Mouse (Mus musculus) hindbrain, embryonic 11.5 days (tissue): Measurements from ENCODE around the gene Lrrc52. TPM values are rescaled to one million over a fixed set of nuclear protein-coding genes. Genes with fewer than 3 reads are reported as not detected.

ENCODE experiments used
- ATAC-seq: fragments of 200-750 bp; cut with Nextera tagmentation; 2 replicates; pipeline ENCODE4 v1.8.0; 2017; ENCODE audit warnings: mild to moderate bottlenecking, moderate TSS enrichment, moderate library complexity; ENCODE audit not compliant: low FRiP score
- DNase-seq: peaks from one replicate; pipeline ENCODE4 v3.0.0-alpha.2; 2015; ENCODE audit warnings: low spot score
- H3K27ac ChIP-seq: fragments of 300-500 bp; sonication (generic); 2 replicates; pipeline ENCODE4 v1.5.1; 2014; ENCODE audit warnings: mild to moderate bottlenecking, low read depth, low read length
- H3K27me3 ChIP-seq: fragments of 300-500 bp; sonication (generic); 2 replicates; pipeline ENCODE4 v1.6.1; 2014; ENCODE audit warnings: mild to moderate bottlenecking, low read length, moderate library complexity, mixed read lengths; ENCODE audit not compliant: control insufficient read depth, insufficient read depth
- H3K36me3 ChIP-seq: fragments of 300-500 bp; sonication (generic); 2 replicates; pipeline ENCODE4 v1.6.1; 2014; ENCODE audit warnings: mild to moderate bottlenecking, low read length, moderate library complexity, mixed read lengths; ENCODE audit not compliant: control insufficient read depth, insufficient read depth
- H3K4me1 ChIP-seq: fragments of 300-500 bp; sonication (generic); replicated peaks from 2 replicates; pipeline ENCODE4 v1.6.1; 2014; ENCODE audit warnings: low read length, mixed read lengths; ENCODE audit not compliant: control insufficient read depth, insufficient read depth
- H3K4me2 ChIP-seq: fragments of 300-500 bp; sonication (generic); replicated peaks from 2 replicates; pipeline ENCODE4 v1.6.1; 2014; ENCODE audit warnings: mild to moderate bottlenecking, low read depth, low read length
- H3K4me3 ChIP-seq: fragments of 300-500 bp; sonication (generic); 2 replicates; pipeline ENCODE4 v1.5.1; 2014; ENCODE audit warnings: low read depth, low read length
- H3K9ac ChIP-seq: fragments of 300-500 bp; sonication (generic); 2 replicates; pipeline ENCODE4 v1.6.1; 2014; ENCODE audit warnings: low read depth, low read length
- H3K9me3 ChIP-seq: fragments of 300-500 bp; sonication (generic); 2 replicates; pipeline ENCODE4 v1.6.1; 2016; ENCODE audit warnings: low read length; ENCODE audit not compliant: control insufficient read depth
- WGBS: fragments of 180-500 bp; shearing (Covaris S2); extraction: QIAGEN DNeasy Blood & Tissue Kit; methylation state at CpG from one replicate; pipeline ENCODE4 v1.1.7; 2014; 5-methylcytosine and 5-hydroxymethylcytosine counted together
- polyA plus RNA-seq: library from polyadenylated mRNA; unstranded; fragments of >200 nt; fragmentation: Nextera tagmentation; extraction: Ambion mirVana; gene quantifications from 2 replicates; pipeline ENCODE4 v1.2.1, GENCODE M21; 2014

Lrrc52 gene
- polyA plus RNA-seq = not detected in 2 replicates

DNA sequence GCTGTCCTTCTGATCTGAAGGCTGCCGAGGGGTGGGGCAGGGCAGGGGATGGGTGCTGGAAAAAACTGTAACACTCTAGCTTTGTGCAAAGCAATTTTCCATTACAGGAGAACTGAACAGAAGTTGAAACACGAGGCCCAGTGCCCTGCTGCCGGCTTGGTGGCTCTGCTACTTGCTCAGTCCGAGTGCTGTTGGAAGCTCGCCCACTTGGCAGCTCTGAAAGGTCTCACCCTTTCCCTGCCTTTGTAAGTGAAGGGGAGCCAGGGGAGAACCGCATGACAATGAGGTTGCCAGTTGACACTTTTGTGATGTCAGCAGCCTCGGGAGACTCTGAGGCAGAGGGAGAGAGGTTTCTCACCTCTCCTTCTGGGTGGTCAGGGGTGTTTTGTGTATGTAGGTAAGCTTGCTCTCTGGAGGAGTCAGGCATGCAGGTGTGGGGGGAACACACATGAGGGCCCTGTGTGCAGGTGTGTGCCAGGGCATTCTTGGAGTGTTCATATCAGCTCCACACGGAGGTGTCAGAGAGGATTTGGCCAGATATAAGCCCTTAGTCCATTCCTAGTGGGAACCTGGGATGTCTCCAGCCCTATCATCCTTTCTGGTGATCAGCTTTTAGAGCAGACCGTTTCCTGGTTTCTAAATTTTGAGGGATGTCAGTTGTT lies at the start of gene Lrrc52:
Gene Lrrc52 (minus strand): TSS at position 16 of the 662 bp plus-strand sequence.
- Histone ChIP-seq H3K27ac (no peak within 1 kb of the TSS), H3K27me3 (no peaks in the 10 kb centered on the region), H3K4me3 (no peak within 1 kb of the TSS), H3K4me1 (no peaks in the 10 kb centered on the region), H3K4me2 (no peak within 1 kb of the TSS), H3K9me3 (no peaks in the 10 kb centered on the region), H3K9ac (no peak within 1 kb of the TSS), H3K36me3 (no peaks in the 10 kb centered on the region)
- DNase-seq = no peak
- 36% methylated on average over 9 of the region's 9 CpGs for WGBS
- ATAC-seq = no peak

- H3K4me3 ChIP-seq = no peak overlapping the region
- H3K4me2 ChIP-seq = no peak overlapping the region
- no peak overlapping the region for H3K27ac ChIP-seq
- H3K9me3 ChIP-seq = no peaks in the 10 kb centered on the region
- no peaks in the 10 kb centered on the region for H3K4me1 ChIP-seq
- DNase-seq (no peak), ATAC-seq (no peak)
- H3K36me3 ChIP-seq = no peaks in the 10 kb centered on the region
- WGBS = 89% methylated on average over 9 of the region's 9 CpGs
- no peaks in the 10 kb centered on the region for H3K27me3 ChIP-seq
- H3K9ac ChIP-seq = no peak overlapping the region
Measured at GRCm38 (mm10) chr1:167511621-167512020, 45.0 kb upstream of the Lrrc52 start.

DNA sequence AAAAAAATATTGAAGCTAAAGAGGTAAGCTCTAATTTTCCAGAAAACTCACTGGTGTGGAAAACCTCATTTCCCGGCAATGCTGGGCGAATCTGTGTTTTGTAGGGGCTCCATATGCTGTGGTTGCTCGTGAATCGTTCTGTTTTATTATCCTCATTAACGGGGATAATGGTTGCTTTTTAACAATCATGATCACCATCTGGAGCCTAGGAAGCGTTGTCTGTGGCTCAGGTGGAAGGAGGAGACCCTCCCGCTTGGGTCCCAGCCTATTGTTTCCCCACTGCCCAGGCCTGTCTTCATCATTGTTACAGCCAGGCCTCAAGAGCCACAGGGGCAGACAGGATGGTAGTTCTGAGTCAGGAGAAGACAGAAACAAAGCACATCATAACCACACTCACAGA lies 39.5 kb upstream of the Lrrc52 start:
- ATAC-seq (peak; percentile 56; the same call in 1 of the 2 replicates), DNase-seq (peak; percentile 16)
- no peak overlapping the region for H3K4me3 ChIP-seq
- no peak overlapping the region for H3K9ac ChIP-seq
- 65% methylated on average over 7 of the region's 7 CpGs for WGBS
- no peaks in the 10 kb centered on the region for H3K4me1 ChIP-seq
- H3K27me3 ChIP-seq = no peaks in the 10 kb centered on the region
- no peak overlapping the region for H3K4me2 ChIP-seq
- H3K36me3 ChIP-seq = no peaks in the 10 kb centered on the region
- H3K9me3 ChIP-seq = no peaks in the 10 kb centered on the region
- H3K27ac ChIP-seq = peak overlapping the region; percentile 25; the same call in 1 of the 2 replicates

DNA sequence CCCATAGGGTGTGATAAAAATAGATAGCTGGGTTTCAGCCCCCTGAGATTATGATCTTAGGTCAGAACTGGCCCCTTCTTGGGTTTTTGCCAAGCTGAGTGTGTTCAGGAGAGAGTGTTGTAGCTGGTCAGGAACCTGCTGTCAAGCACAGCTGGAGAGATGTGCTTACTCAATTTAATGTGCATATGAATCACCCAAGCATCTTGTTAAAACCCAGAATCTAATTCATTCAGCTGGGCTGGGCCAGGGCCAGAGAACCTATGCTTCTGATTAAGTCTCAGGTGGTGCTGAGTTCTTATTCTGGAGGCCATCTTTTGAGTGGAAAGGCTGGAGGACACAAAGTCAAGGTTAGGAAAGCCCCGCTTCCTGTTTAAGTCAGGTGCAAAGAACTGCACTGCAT lies 38.8 kb upstream of the Lrrc52 start:
- ATAC-seq (peak; percentile 10; the same call in 1 of the 2 replicates), DNase-seq (no peak)
- H3K36me3 ChIP-seq = no peaks in the 10 kb centered on the region
- H3K9ac ChIP-seq = no peak overlapping the region
- no peaks in the 10 kb centered on the region for H3K4me1 ChIP-seq
- H3K4me3 ChIP-seq = no peak overlapping the region
- H3K9me3 ChIP-seq = no peaks in the 10 kb centered on the region
- H3K27me3 ChIP-seq = no peaks in the 10 kb centered on the region
- WGBS = 91% methylated on average over 1 of the region's 1 CpGs
- H3K4me2 ChIP-seq = no peak overlapping the region
- H3K27ac ChIP-seq = peak overlapping the region; percentile 25; the same call in 1 of the 2 replicates

- Histone ChIP-seq H3K9me3 (no peaks in the 10 kb centered on the region), H3K4me1 (no peaks in the 10 kb centered on the region), H3K27ac (no peak overlapping the region), H3K4me2 (no peak overlapping the region), H3K36me3 (no peaks in the 10 kb centered on the region), H3K27me3 (no peaks in the 10 kb centered on the region), H3K9ac (no peak overlapping the region), H3K4me3 (no peak overlapping the region)
- WGBS = 64% methylated on average over 12 of the region's 12 CpGs
- DNase-seq = peak; percentile 18
- peak; percentile 62 for ATAC-seq
Measured at GRCm38 (mm10) chr1:167499097-167499850, 32.7 kb upstream of the Lrrc52 start.

DNA sequence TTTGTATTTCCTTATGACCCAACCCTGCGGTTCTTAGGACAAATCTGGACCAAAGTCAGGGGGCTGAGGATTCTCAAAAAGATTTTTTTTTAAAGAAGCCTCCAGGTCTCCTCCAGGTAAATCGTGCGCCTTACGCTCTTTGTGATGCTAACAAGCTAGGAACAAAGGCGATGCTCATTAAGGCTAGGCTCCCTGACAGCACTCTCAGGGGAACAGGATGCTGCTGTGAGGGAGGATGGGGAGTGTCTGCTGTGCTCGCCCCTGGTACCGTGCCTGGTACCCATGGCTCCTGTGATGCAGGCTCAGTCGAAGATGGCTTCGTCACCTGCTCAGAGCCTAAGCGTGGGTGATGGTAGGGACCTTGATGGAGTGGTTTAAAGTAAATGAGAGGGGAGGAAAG lies 31.4 kb upstream of the Lrrc52 start:
- Histone ChIP-seq H3K9ac (no peak overlapping the region), H3K36me3 (no peaks in the 10 kb centered on the region), H3K27me3 (no peaks in the 10 kb centered on the region), H3K27ac (no peak overlapping the region), H3K4me2 (no peak overlapping the region), H3K4me3 (no peak overlapping the region), H3K9me3 (no peaks in the 10 kb centered on the region), H3K4me1 (no peaks in the 10 kb centered on the region)
- WGBS = 31% methylated on average over 10 of the region's 10 CpGs
- ATAC-seq (no peak; the same call in 1 of the 2 replicates), DNase-seq (peak; percentile 25)

DNA sequence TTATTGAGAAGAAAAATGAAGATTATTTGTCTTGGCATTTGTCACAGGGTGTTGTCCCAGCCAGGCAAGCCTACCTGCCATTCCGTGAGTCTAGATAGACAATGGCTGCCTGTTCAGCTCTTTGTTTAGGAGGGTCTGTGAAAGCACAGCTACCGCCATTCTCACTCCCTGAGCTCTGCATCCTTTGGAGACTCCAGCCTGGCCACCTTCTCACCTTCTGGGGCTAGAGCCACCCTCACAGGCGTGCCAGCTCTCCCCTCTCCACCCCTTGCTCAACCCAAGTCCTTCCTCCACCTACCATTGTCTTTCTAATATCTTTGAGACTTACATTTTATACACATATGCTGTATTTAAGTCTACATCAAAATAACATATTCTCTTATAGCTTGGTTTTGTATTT lies 31.0 kb upstream of the Lrrc52 start:
- no peak overlapping the region for H3K27ac ChIP-seq
- peak; percentile 9 for DNase-seq
- H3K9ac ChIP-seq = no peak overlapping the region
- no peaks in the 10 kb centered on the region for H3K9me3 ChIP-seq
- 46% methylated on average over 3 of the region's 3 CpGs for WGBS
- no peaks in the 10 kb centered on the region for H3K4me1 ChIP-seq
- H3K4me2 ChIP-seq = no peak overlapping the region
- H3K4me3 ChIP-seq = no peak overlapping the region
- no peaks in the 10 kb centered on the region for H3K36me3 ChIP-seq
- H3K27me3 ChIP-seq = no peaks in the 10 kb centered on the region
- no peak for ATAC-seq

DNA sequence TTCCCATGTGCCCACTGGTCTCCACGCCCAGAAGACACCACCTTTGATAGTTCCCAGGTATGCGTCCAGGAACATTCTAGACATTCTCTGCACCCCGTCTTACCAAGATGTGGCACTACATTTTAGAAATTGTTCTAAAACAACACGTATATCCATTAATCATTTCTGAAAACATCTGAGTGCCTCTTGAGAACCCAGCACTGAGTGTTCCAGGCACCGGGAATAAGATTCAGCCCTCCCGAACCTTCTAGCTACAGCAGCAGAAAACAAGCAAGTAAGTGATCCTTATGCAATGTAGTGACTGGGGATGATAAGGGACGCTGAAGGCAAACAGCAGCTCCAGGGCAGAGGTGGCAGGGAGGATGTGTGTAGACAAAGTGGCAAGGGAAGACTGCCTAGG lies 24.9 kb upstream of the Lrrc52 start:
- no peak for DNase-seq
- Histone ChIP-seq H3K4me2 (no peak overlapping the region), H3K36me3 (no peaks in the 10 kb centered on the region), H3K4me3 (no peak overlapping the region), H3K9ac (no peak overlapping the region), H3K27me3 (no peaks in the 10 kb centered on the region), H3K27ac (no peak overlapping the region), H3K9me3 (no peaks in the 10 kb centered on the region), H3K4me1 (no peaks in the 10 kb centered on the region)
- WGBS = 90% methylated on average over 7 of the region's 7 CpGs
- no peak for ATAC-seq

- Histone ChIP-seq H3K4me2 (no peak overlapping the region), H3K27ac (no peak overlapping the region), H3K36me3 (no peaks in the 10 kb centered on the region), H3K9me3 (no peaks in the 10 kb centered on the region), H3K4me3 (no peak overlapping the region), H3K4me1 (no peaks in the 10 kb centered on the region), H3K9ac (no peak overlapping the region), H3K27me3 (no peaks in the 10 kb centered on the region)
- DNase-seq (no peak), ATAC-seq (no peak)
- 94% methylated on average over 5 of the region's 5 CpGs for WGBS
Measured at GRCm38 (mm10) chr1:167487933-167488332, 21.4 kb upstream of the Lrrc52 start.
